Mouse (Mus musculus) spleen, adult 2 months (tissue): ENCODE data around the gene Kat7. TPM values are rescaled to one million over a fixed set of nuclear protein-coding genes. Genes with fewer than 3 reads are reported as not detected.

Experiments
- DNase-seq, 2 experiments: peaks; one replicate each; pipeline versions ENCODE4 v3.0.0 to v3.0.0-alpha.2; 2012 to 2021; ENCODE audit warnings: low spot score in 2 of 2, low read depth in 1 of 2
- H3K27ac ChIP-seq: fragments of 200-500 bp; 2 replicates; pipeline ENCODE4 v1.5.1; 2012; ENCODE audit warnings: low read length, inconsistent platforms; ENCODE audit not compliant: insufficient read depth
- H3K27me3 ChIP-seq: fragments of 200-500 bp; 2 replicates; pipeline ENCODE4 v1.6.1; 2012; ENCODE audit warnings: mild to moderate bottlenecking, moderate library complexity, low read length, inconsistent platforms; ENCODE audit not compliant: control insufficient read depth, insufficient read depth
- H3K36me3 ChIP-seq: fragments of 200-500 bp; 2 replicates; pipeline ENCODE4 v1.6.1; 2012; ENCODE audit warnings: mild to moderate bottlenecking, low read length, inconsistent platforms; ENCODE audit not compliant: control insufficient read depth, insufficient read depth
- H3K4me1 ChIP-seq: fragments of 200-500 bp; 2 replicates; pipeline ENCODE4 v1.6.1; 2011; ENCODE audit warnings: inconsistent platforms; ENCODE audit not compliant: control insufficient read depth, insufficient read depth, insufficient read length
- H3K4me3 ChIP-seq: fragments of 200-500 bp; 2 replicates; pipeline ENCODE4 v1.5.1; 2011; ENCODE audit warnings: mild to moderate bottlenecking, inconsistent platforms; ENCODE audit not compliant: insufficient read depth, insufficient read length; ENCODE audit errors: extremely low read depth
- CTCF ChIP-seq: fragments of 200-500 bp; IDR thresholded peaks from 2 replicates; pipeline ENCODE4 v1.5.1; 2011; ENCODE audit warnings: mild to moderate bottlenecking, inconsistent platforms; ENCODE audit not compliant: insufficient read depth, insufficient read length, insufficient replicate concordance; ENCODE audit errors: extremely low read depth
- POLR2A ChIP-seq: fragments of 200-500 bp; IDR thresholded peaks from 2 replicates; pipeline ENCODE4 v1.6.1; 2011; ENCODE audit warnings: low read depth, low read length, inconsistent platforms
- WGBS: fragments of 180-500 bp; shearing (Covaris S2); methylation state at CpG from one replicate; pipeline ENCODE4 v1.1.7; 2018; 5-methylcytosine and 5-hydroxymethylcytosine counted together
- polyA plus RNA-seq: library from polyadenylated mRNA; depleted of rRNA; stranded (reverse); fragments of >200 nt; gene quantifications from 2 replicates; pipeline ENCODE4 v1.2.3, GENCODE M21; 2012

Kat7 gene
- polyA plus RNA-seq, 1 experiment, result 25.2 TPM

DNA sequence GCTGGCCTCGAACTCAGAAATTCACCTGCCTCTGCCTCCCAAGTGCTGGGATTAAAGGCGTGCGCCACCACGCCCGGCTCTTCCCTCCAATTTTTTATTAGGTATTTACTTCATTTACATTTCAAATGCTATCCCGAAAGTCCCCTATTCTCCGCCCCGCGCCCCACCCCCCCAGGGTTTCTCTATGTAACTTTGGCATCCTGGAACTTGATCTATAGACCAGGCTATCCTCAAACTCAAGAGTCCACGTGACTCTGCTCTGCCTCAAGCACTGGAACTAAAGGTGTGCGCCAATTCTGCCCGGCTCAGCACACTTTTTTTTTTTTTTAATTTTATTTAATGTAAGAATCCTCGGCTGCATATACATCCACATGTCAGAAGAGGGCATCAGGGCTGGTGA lies 14.3 kb downstream of the Kat7 start:
- TF ChIP-seq CTCF (no peak), POLR2A (no peak)
- WGBS, result 93% methylated on average over 13 of the region's 13 CpGs
- Histone ChIP-seq H3K4me3 (no peak overlapping the region), H3K27ac (no peak overlapping the region), H3K4me1 (peaks cover 15% of the 10 kb centered on the region), H3K36me3 (peaks cover 21% of the 10 kb centered on the region), H3K27me3 (no peaks in the 10 kb centered on the region)
- no peak for DNase-seq

GRCm38 (mm10) chr11:95293017-95293624 lies 16.9 kb downstream of the Kat7 start:
- Histone ChIP-seq H3K27ac (peak overlapping the region; percentile 64), H3K36me3 (peaks cover 23% of the 10 kb centered on the region), H3K4me3 (no peak overlapping the region), H3K27me3 (no peaks in the 10 kb centered on the region), H3K4me1 (peaks cover 15% of the 10 kb centered on the region)
- TF ChIP-seq CTCF (no peak), POLR2A (no peak)
- 14% methylated on average over 8 of the region's 8 CpGs for WGBS
- DNase-seq, result peak; percentile 50

DNA sequence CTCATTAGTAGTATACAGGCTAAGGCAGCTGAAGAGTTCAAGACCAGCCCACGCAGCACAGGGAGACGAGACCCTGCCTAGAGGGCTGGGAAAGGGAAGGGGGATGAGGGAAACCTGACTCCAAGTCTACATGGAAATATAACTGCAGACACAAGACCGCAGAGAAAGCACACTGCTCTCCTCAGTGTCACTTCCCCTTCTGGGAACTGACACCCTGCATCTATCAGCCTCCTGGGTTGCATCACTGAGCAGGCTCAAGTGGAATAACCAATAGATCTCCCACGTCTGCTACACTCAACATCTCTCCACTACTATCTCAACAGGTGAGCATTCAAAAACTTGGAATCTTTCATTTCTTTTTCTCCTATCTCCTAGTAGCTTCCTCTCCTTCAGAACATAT lies 18.0 kb downstream of the Kat7 start:
- no peak for TF ChIP-seq POLR2A
- TF ChIP-seq CTCF, result no peak
- H3K4me3 ChIP-seq, result no peak overlapping the region
- H3K27me3 ChIP-seq, result no peaks in the 10 kb centered on the region
- peak; percentile 17 to 43 for DNase-seq
- peak overlapping the region; percentile 84 for H3K27ac ChIP-seq
- 25% methylated on average over 4 of the region's 4 CpGs for WGBS
- H3K36me3 ChIP-seq, result peaks cover 22% of the 10 kb centered on the region
- peaks cover 15% of the 10 kb centered on the region for H3K4me1 ChIP-seq

- Histone ChIP-seq H3K4me3 (no peak overlapping the region), H3K27me3 (no peaks in the 10 kb centered on the region), H3K36me3 (peaks cover 65% of the 10 kb centered on the region), H3K4me1 (no peaks in the 10 kb centered on the region), H3K27ac (no peak overlapping the region)
- TF ChIP-seq POLR2A, result no peak
- no peak for TF ChIP-seq CTCF
- DNase-seq, result no peak
- WGBS, result 94% methylated on average over 5 of the region's 5 CpGs
Observed at GRCm38 (mm10) chr11:95282331-95282730, 27.7 kb downstream of the Kat7 start.

GRCm38 (mm10) chr11:95279061-95279659 lies 30.9 kb downstream of the Kat7 start:
- no peak for TF ChIP-seq CTCF
- TF ChIP-seq POLR2A, result no peak
- DNase-seq, result no peak
- Histone ChIP-seq H3K4me1 (no peaks in the 10 kb centered on the region), H3K4me3 (no peak overlapping the region), H3K27ac (no peak overlapping the region), H3K36me3 (peaks cover 74% of the 10 kb centered on the region), H3K27me3 (no peaks in the 10 kb centered on the region)
- 92% methylated on average over 4 of the region's 4 CpGs for WGBS

- WGBS, result 91% methylated on average over 6 of the region's 6 CpGs
- no peaks in the 10 kb centered on the region for H3K4me1 ChIP-seq
- no peaks in the 10 kb centered on the region for H3K27me3 ChIP-seq
- DNase-seq, result no peak
- no peak overlapping the region for H3K27ac ChIP-seq
- no peak overlapping the region for H3K4me3 ChIP-seq
- no peak for TF ChIP-seq CTCF
- no peak for TF ChIP-seq POLR2A
- peaks cover 63% of the 10 kb centered on the region for H3K36me3 ChIP-seq
Observed at GRCm38 (mm10) chr11:95276056-95276455, 34.0 kb downstream of the Kat7 start.

- H3K36me3 ChIP-seq, result peaks cover 60% of the 10 kb centered on the region
- no peak for TF ChIP-seq POLR2A
- no peak for TF ChIP-seq CTCF
- no peak overlapping the region for H3K27ac ChIP-seq
- no peaks in the 10 kb centered on the region for H3K27me3 ChIP-seq
- 73% methylated on average over 3 of the region's 3 CpGs for WGBS
- H3K4me3 ChIP-seq, result no peak overlapping the region
- no peaks in the 10 kb centered on the region for H3K4me1 ChIP-seq
- DNase-seq, result no peak
Observed at GRCm38 (mm10) chr11:95274613-95275012, 35.4 kb downstream of the Kat7 start.
